In genomic region chr6:143066859-143067258, GRCm38 (mm10) we compare ENCODE assay signal across 20 mouse cellular contexts. TPM values are rescaled to one million over a fixed set of nuclear protein-coding genes. Genes with fewer than 3 reads are reported as not detected.
DNase-seq lines count a peak whose midpoint lies in the region; ATAC-seq and TF ChIP-seq lines count a peak whose summit lies in the region.
"Had no signal": no experiment of that assay in that cellular context is flagged by ENCODE, and none has a peak within 500 bp of the region (broad histone marks: within the 10 kb centered on the region; RNA-seq: fewer than 3 reads in every experiment).

No protein-coding gene starts in this region.

- no peaks in the 10 kb centered on the region for H3K27me3 ChIP-seq in liver, postnatal 0 days (ENCODE audit: insufficient read depth, low read length)
- H3K27me3 ChIP-seq in embryonic facial prominence, embryonic 10.5 days (replicated peaks; ENCODE audit: low read depth, poor library complexity, severe bottlenecking): no peaks in the 10 kb centered on the region
- H3K27me3 ChIP-seq: embryonic facial prominence, embryonic 15.5 days; megakaryocyte, embryonic 14.5 days; midbrain, embryonic 15.5 days had no signal

- H3K9ac ChIP-seq in liver, postnatal 0 days (replicated peaks): no peak overlapping the region
- H3K9ac ChIP-seq: embryonic facial prominence, embryonic 15.5 days; hindbrain, embryonic 14.5 days; midbrain, embryonic 15.5 days had no signal

- peaks cover 18% of the 10 kb centered on the region for H3K4me1 ChIP-seq in liver, postnatal 0 days (ENCODE audit: insufficient read depth)
- no peaks in the 10 kb centered on the region for H3K4me1 ChIP-seq in embryonic facial prominence, embryonic 10.5 days
- H3K4me1 ChIP-seq: embryonic facial prominence, embryonic 15.5 days had no signal

- 0 out of 2 replicates have a peak overlapping the region, but pooled peaks have one; percentile 26 for H3K4me2 ChIP-seq in liver, postnatal 0 days (ENCODE audit: low read depth, low read length)
- H3K4me2 ChIP-seq: embryonic facial prominence, embryonic 15.5 days; hindbrain, embryonic 14.5 days; midbrain, embryonic 15.5 days had no signal

- no peak for ATAC-seq in liver, postnatal 0 days
- ATAC-seq: midbrain, embryonic 15.5 days had no signal

- intact Hi-C loops in left cerebral cortex, postnatal 4 days (cut with DNase I): no loop called here

- no peaks in the 10 kb centered on the region for H3K9me3 ChIP-seq in liver, postnatal 0 days (ENCODE audit: low read length)
- H3K9me3 ChIP-seq in embryonic facial prominence, embryonic 10.5 days: no peaks in the 10 kb centered on the region
- H3K9me3 ChIP-seq: embryonic facial prominence, embryonic 15.5 days; megakaryocyte, embryonic 14.5 days; midbrain, embryonic 15.5 days had no signal

- TF ChIP-seq EP300 in liver, postnatal 0 days (IDR thresholded peaks at IDR 0.05; ENCODE audit: low read depth): no peak

- peak; percentile 37 for DNase-seq in heart, adult 11 months
- no peak for DNase-seq in heart, adult 8-10 months (ENCODE audit: low spot score)
- peak; percentile 17 for DNase-seq in c-Kit-negative CD71-positive TER-119-positive erythroid progenitor cells, embryonic 14.5 days (ENCODE audit: low read depth, low spot score)
- DNase-seq in liver, postnatal 0 days: peak; percentile 8
- peak; percentile 48 for DNase-seq in thymus, postnatal 4 days
- no peak for DNase-seq in left cerebral cortex, postnatal 4 days
- DNase-seq in layer of hippocampus, postnatal 25 days (ENCODE audit: extremely low spot score in 1 of 2, low spot score in 1 of 2): no peak
- no peak for DNase-seq in embryonic facial prominence, embryonic 10.5 days (ENCODE audit: low spot score)
- DNase-seq: adrenal gland, adult 8-10 months; cerebellum, postnatal 10 days; heart, adult 18-20 months; heart, postnatal 36 days; kidney, adult 11 months; layer of hippocampus, postnatal 36 days; lung, postnatal 14 days; right cerebral cortex, postnatal 25 days had no signal

- no peak for TF ChIP-seq CTCF in liver, postnatal 0 days (IDR thresholded peaks at IDR 0.05; ENCODE audit: low read depth)

- WGBS in liver, postnatal 0 days (ENCODE audit: insufficient replicate concordance): 58% methylated on average over 9 of the region's 9 CpGs
- 92% methylated on average over 9 of the region's 9 CpGs for WGBS in embryonic facial prominence, embryonic 10.5 days

- no peak overlapping the region for H3K27ac ChIP-seq in liver, postnatal 0 days (ENCODE audit: low read depth)
- no peak overlapping the region for H3K27ac ChIP-seq in embryonic facial prominence, embryonic 10.5 days (replicated peaks)
- H3K27ac ChIP-seq: embryonic facial prominence, embryonic 15.5 days; hindbrain, embryonic 14.5 days; midbrain, embryonic 15.5 days had no signal

- H3K4me3 ChIP-seq in liver, postnatal 0 days (ENCODE audit: low read depth, low read length): no peak overlapping the region
- no peak overlapping the region for H3K4me3 ChIP-seq in embryonic facial prominence, embryonic 10.5 days
- H3K4me3 ChIP-seq: embryonic facial prominence, embryonic 15.5 days; megakaryocyte, embryonic 14.5 days; midbrain, embryonic 15.5 days had no signal

- peaks cover 25% of the 10 kb centered on the region for H3K36me3 ChIP-seq in liver, postnatal 0 days (replicated peaks; ENCODE audit: insufficient read depth, low read length)
- H3K36me3 ChIP-seq in embryonic facial prominence, embryonic 10.5 days (replicated peaks): peaks cover 24% of the 10 kb centered on the region

RNA-seq across cellular contexts. Expression of gene C2cd5, which starts 33.1 kb away (rescaled TPM):
- total RNA-seq in heart, adult 8-10 months (2022): 10 to 100 TPM; 13.3 to 15.3 (median 13.6) TPM
- 7.2 and 7.9 TPM in 2 replicates for polyA plus RNA-seq in liver, postnatal 0 days (2015; fragmentation: Nextera tagmentation; extraction: Ambion mirVana)
- 10 to 100 TPM; 82.9 to 84.7 TPM for total RNA-seq in left cerebral cortex, postnatal 4 days (2021)
- 10 to 100 TPM; 76.5 to 92.8 TPM for total RNA-seq in layer of hippocampus, postnatal 25 days (2021)
- polyA plus RNA-seq in embryonic facial prominence, embryonic 10.5 days (2016; fragmentation: Nextera tagmentation; extraction: Ambion mirVana): 31.3 and 34.9 TPM in 2 replicates

Comparison
In these comparisons a context has a peak if more than half of its experiments do, and no peak if none do; other contexts are left out.
1. DNase-seq: peak in heart, adult 11 months (single experiment), c-Kit-negative CD71-positive TER-119-positive erythroid progenitor cells, embryonic 14.5 days (single experiment), liver, postnatal 0 days (single experiment) and thymus, postnatal 4 days (single experiment); none in heart, adult 8-10 months (single experiment), left cerebral cortex, postnatal 4 days (single experiment), layer of hippocampus, postnatal 25 days (0 of 2) and embryonic facial prominence, embryonic 10.5 days (single experiment).
2. RNA of gene C2cd5, which starts 33.1 kb away (total RNA-seq): 76.5 to 92.8 TPM in layer of hippocampus, postnatal 25 days and 82.9 to 84.7 TPM in left cerebral cortex, postnatal 4 days; 13.3 to 15.3 TPM in heart, adult 8-10 months; every median in the first group is over 4 times any median in the second.